Mouse (Mus musculus): Measurements from ENCODE around the gene Tnnt3.

Tnnt3 gene

GRCm38 (mm10) chr7:142539828-142540227, 41.2 kb downstream of the Tnnt3 start:
- DNase-seq (ENCODE audit: low read depth, low spot score): no peak

GRCm38 (mm10) chr7:142542771-142543303, 44.2 kb downstream of the Tnnt3 start:
- DNase-seq (ENCODE audit: low read depth, low spot score): no peak

- DNase-seq (ENCODE audit: low read depth, low spot score): no peak
Measured at GRCm38 (mm10) chr7:142545967-142546366, 47.3 kb downstream of the Tnnt3 start.

- DNase-seq (ENCODE audit: low read depth, low spot score): no peak
Measured at GRCm38 (mm10) chr7:142547874-142548273, 49.2 kb downstream of the Tnnt3 start.

GRCm38 (mm10) chr7:142548706-142549105, 50.1 kb downstream of the Tnnt3 start:
- DNase-seq (ENCODE audit: low read depth, low spot score): no peak

GRCm38 (mm10) chr7:142549941-142550763, 51.5 kb downstream of the Tnnt3 start:
- no peak for DNase-seq (ENCODE audit: low read depth, low spot score)

- no peak for DNase-seq (ENCODE audit: low read depth, low spot score)
Measured at GRCm38 (mm10) chr7:142550935-142551373, 52.3 kb downstream of the Tnnt3 start.

GRCm38 (mm10) chr7:142551691-142552090, 53.1 kb downstream of the Tnnt3 start:
- no peak for DNase-seq (ENCODE audit: low read depth, low spot score)

- DNase-seq (ENCODE audit: low read depth, low spot score): no peak
Measured at GRCm38 (mm10) chr7:142552591-142553416, 54.2 kb downstream of the Tnnt3 start.

- no peak for DNase-seq (ENCODE audit: low read depth, low spot score)
Measured at GRCm38 (mm10) chr7:142553417-142554335, 55.0 kb downstream of the Tnnt3 start.

- DNase-seq (ENCODE audit: low read depth, low spot score): no peak
Measured at GRCm38 (mm10) chr7:142554625-142555024, 56.0 kb downstream of the Tnnt3 start.

- no peak for DNase-seq (ENCODE audit: low read depth, low spot score)
Measured at GRCm38 (mm10) chr7:142555366-142556088, 56.9 kb downstream of the Tnnt3 start.

- no peak for DNase-seq (ENCODE audit: low read depth, low spot score)
Measured at GRCm38 (mm10) chr7:142556089-142556476, 57.4 kb downstream of the Tnnt3 start.

- DNase-seq (ENCODE audit: low read depth, low spot score): no peak
Measured at GRCm38 (mm10) chr7:142557696-142558095, 59.1 kb downstream of the Tnnt3 start.

GRCm38 (mm10) chr7:142558511-142559146, 60.0 kb downstream of the Tnnt3 start:
- no peak for DNase-seq (ENCODE audit: low read depth, low spot score)

- no peak for DNase-seq (ENCODE audit: low read depth, low spot score)
Measured at GRCm38 (mm10) chr7:142559651-142560175, 61.1 kb downstream of the Tnnt3 start.

GRCm38 (mm10) chr7:142560942-142561855, 62.6 kb downstream of the Tnnt3 start:
- DNase-seq (ENCODE audit: low read depth, low spot score): no peak

GRCm38 (mm10) chr7:142561856-142562404, 63.3 kb downstream of the Tnnt3 start:
- no peak for DNase-seq (ENCODE audit: low read depth, low spot score)
